Mouse (Mus musculus): ENCODE measurements around the gene Notch4.

The Notch4 gene

DNA sequence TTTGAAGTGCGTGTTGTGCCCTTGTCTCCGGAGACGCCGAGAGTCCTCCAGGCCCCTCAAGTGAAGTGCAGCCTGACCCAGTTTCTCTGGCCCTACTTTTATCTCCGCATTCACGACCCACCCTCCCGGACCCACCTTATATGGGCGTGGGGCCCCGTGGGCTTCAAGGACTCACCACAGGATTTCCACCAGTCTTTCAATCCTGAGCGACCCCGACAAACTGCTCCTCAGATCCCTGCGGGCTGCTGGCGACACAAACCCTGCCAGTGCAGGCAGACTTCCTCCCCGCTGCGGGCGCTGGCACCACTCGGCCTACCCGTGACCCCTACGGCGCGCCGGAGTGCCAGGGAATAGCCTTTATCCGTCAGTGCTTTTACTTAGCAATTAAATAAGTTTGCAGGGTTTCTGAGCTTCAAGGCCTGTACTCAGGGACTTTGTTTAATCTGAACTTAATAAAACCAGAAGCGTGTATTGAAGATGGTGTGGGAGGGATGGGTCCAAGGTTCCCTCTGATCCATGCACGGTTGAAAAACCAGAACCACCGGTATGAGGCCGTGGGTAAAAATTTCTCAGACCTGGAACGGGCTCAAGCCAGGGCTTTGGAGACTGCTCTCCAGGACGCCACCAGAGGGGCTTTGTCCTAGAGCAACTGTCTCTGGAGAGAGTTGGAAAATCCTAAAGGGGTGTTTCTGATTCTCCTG, 64.0 kb downstream of the Notch4 start, which contains the start of gene Ppt2:
Gene Ppt2, minus strand, starts transcription at position 568 of the 701 bp plus-strand sequence.
- DNase-seq: peak; percentile 75

DNA sequence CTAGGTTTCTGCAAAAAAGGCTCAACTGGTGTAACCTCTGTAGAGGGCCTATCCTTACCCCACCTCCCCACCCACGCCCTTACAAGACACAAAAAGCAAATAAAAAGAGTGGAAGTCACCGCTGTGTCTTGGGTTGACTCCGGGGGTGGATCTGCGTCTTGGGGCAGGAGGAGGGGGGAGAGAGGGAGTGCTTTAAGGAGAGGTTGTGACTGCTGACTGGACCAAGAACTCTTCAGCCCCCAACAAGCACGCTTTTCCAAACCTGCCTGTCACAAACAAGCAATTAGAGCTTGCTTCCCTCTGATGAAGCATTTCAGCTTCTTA, 64.5 kb downstream of the Notch4 start:
- peak; percentile 57 for DNase-seq

DNA sequence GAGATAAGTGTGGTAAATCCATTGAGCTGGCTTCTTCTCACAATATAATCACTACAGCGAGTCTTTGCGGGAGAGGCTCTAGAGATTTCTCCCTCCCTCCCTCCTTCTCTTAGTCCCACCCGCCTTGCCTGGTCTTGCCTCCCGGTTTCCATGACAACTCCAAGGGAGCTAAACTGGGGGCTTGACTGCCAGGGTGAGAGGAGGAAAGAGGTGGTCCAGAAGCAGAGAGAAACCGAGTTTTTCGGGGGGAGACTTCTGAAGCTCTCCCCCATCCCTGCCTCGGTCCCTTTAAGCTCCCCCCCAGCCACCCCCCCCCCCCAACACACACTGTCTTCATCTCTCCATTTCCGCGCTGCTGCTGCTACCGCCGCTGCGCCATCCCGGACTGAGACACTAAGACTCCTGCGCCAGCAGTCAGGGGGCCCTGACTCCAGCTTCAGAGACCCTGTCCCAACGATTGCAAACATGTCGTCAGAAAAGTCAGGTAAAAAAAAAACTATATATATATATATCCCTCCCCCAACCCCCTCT, 65.2 kb downstream of the Notch4 start, which contains the start of gene Prrt1:
Gene Prrt1, plus strand, starts transcription at position 313 of the 531 bp plus-strand sequence.
- DNase-seq: peak; percentile 65

DNA sequence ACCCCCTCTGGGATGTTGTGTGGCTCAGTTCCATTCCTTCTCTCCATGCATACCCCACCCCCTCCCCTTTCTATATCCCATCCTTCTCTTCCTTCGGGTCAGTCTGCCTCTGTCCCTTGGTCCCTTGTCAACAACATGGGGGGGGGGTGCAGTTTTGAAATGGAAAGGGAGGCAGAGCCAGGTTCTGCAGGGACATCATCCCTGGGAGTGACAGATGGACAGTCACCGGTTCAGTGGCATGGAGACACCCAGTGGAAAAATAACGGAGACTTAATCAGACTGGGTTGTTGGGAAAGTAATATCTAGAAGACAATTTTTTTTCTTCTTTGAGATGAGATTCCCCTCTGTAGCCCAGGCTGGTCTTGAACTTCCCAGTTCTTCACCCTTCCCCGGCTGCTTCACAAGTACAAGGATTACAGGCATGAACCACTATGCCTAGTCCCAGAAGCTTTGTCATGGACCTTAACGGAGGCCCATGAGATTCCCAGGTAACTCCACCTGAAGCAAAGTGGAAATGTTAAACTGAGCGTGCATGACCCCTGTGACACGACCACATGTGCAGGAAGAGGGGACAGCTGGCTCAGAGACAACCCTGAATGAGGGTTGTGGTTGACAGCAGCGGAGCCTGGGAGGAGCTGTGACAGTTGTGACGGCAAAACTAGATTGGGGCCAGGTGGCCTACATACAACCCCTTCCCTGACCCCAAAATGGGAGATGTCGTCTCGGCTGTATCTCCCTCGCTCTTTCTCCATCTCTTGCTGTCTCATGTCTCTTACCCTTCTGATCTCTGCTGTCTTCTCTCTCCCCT, 65.9 kb downstream of the Notch4 start:
- DNase-seq: peak; percentile 83

DNA sequence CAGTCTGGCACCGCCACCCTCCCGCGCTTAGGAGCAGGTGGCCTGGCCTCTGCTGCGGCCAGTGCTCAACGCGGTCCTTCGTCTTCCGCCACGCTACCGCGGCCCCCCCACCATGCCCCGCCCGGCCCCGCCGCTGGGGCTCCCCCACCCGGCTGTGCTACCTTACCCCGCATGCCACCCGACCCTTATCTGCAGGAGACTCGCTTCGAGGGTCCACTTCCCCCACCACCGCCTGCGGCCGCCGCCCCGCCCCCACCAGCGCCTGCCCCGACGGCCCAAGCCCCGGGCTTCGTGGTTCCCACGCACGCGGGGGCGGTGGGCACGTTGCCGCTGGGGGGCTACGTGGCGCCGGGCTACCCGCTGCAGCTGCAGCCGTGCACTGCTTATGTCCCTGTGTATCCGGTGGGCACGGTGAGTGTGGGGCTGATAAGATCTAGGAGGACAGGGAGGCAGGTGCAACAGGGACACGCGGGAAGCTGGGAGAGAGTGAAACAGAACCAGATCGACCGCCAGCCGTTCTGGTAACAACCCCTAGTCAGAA, 66.8 kb downstream of the Notch4 start:
- DNase-seq: peak; percentile 77

DNA sequence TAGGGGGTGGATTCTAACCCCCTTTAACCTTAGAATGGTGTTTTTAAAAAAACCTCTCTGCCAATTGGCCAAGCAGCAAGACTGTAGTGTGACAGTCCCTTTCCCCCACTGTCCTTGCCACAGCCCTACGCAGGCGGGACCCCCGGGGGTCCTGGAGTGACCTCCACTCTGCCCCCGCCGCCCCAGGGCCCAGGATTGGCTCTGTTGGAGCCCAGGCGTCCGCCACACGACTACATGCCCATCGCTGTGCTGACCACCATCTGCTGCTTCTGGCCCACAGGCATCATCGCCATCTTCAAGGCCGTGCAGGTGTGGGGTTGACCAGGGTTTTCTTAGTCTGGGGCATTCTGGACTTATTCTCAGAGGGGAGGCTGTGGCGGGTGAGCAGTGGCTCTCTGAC, 67.6 kb downstream of the Notch4 start:
- DNase-seq: peak; percentile 38

DNA sequence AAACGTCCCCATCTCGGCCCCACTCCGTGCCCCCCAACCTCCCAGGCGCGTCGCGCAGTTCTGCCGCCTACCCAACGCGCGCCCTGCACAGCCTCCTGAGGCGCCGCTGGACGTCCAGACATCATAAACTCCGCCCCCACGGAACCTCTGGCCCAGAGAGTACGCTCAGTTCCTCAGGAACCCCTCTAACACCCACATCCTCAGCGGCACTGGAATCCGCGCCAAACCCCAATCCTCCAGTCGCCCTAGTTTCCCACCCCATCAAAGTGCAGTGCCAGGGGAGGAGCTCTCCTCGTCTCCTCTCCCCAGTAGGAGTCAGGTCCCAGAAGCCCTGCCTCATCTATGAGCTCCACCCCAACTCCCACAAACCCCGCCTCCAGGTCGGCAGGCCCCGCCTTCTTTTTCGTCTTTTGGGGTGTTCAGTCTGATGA, 68.2 kb downstream of the Notch4 start:
- DNase-seq: peak; percentile 89

DNA sequence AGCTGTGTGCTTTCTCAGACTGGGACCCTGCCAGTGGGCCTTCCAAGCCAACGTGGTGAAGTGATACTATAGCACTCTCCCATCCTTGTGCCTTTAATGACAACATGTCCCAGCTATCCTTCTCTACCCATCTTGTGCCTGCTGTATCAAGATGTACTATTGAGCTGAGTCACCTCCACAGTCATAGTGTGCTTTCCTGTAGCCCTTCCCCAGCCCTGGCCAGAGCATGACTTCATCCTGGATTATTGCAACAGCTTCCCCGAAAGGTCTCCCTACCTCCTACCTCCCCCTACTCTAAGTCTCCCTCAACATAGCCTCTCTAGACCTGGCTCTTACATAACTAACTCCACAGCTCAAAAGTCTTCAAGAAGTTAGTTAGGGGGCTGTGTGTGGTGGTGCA, 71.6 kb downstream of the Notch4 start:
- no peak for DNase-seq

DNA sequence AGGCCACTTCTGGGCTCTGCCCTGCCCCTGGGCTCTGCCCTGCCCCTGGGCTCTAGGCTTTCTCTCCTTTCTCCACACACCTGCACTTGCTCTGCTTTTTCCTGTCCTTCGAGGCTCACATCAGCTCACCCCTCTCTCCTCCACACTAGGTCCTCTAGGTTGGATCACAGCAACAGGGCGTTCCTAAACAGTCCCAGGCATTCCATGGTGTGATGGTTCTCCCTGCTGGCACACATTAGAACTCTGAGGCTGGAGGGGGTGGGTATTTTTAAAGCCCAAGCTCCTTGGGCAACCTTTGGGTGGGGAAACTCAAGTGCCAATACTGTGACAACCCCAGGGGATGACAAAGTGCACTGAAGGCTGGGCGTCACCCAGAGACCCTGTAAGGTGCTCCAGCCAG, 73.4 kb downstream of the Notch4 start:
- DNase-seq: no peak

Measured in thymus, postnatal 25 days (tissue).